Mouse (Mus musculus) MEL (cell line): Measurements from ENCODE around the gene Pogz. TPM values are rescaled to one million over a fixed set of nuclear protein-coding genes. Genes with fewer than 3 reads are reported as not detected.

ENCODE experiments used
- DNase-seq: peaks from one replicate; pipeline ENCODE4 v3.0.0; 2011; ENCODE audit warnings: low read depth, low spot score
- H3K27ac ChIP-seq: 2 replicates; pipeline ENCODE4 v1.5.1; 2012; ENCODE audit warnings: low read depth, mild to moderate bottlenecking, control low read depth, low read length, moderate library complexity; ENCODE audit not compliant: control insufficient read depth
- H3K27me3 ChIP-seq, 2 experiments: fragments of 150-350 bp in 1 of 2; sonication (generic) in 1 of 2; 2 replicates each; pipeline ENCODE4 v1.6.1; 2012; ENCODE audit warnings: low read length in 2 of 2, mild to moderate bottlenecking in 2 of 2, improper control_type of control experiment in 1 of 2, moderate library complexity in 1 of 2; ENCODE audit not compliant: insufficient read depth in 2 of 2, control insufficient read depth in 1 of 2
- H3K36me3 ChIP-seq, 2 experiments: 2 replicates each; pipeline ENCODE4 v1.6.1; 2012 to 2014; ENCODE audit warnings: low read length in 2 of 2, improper control_type of control experiment in 1 of 2, inconsistent platforms in 1 of 2, mild to moderate bottlenecking in 1 of 2; ENCODE audit not compliant: insufficient read depth in 2 of 2, control insufficient read depth in 1 of 2
- H3K4me1 ChIP-seq, 2 experiments: fragments of 150-350 bp in 1 of 2; sonication (generic) in 1 of 2; 2 replicates each; pipeline ENCODE4 v1.6.1; 2012; ENCODE audit warnings: low read length in 2 of 2, improper control_type of control experiment in 1 of 2, mild to moderate bottlenecking in 1 of 2; ENCODE audit not compliant: insufficient read depth in 2 of 2, control insufficient read depth in 1 of 2
- H3K4me3 ChIP-seq, 2 experiments: fragments of 150-350 bp in 1 of 2; sonication (generic) in 1 of 2; 2 replicates each; pipeline ENCODE4 v1.5.1; 2012; ENCODE audit warnings: low read depth in 2 of 2, low read length in 2 of 2, mild to moderate bottlenecking in 2 of 2, moderate library complexity in 2 of 2, control low read depth in 1 of 2, improper control_type of control experiment in 1 of 2; ENCODE audit not compliant: control insufficient read depth in 1 of 2, insufficient read depth in 1 of 2
- H3K79me2 ChIP-seq: 2 replicates; pipeline ENCODE4 v1.6.1; 2012; ENCODE audit warnings: mild to moderate bottlenecking, low read length, moderate library complexity; ENCODE audit not compliant: control insufficient read depth, poor library complexity, insufficient read depth
- H3K9ac ChIP-seq: 2 replicates; pipeline ENCODE4 v1.6.1; 2012; ENCODE audit warnings: low read depth, mild to moderate bottlenecking, control low read depth, low read length, moderate library complexity; ENCODE audit not compliant: control insufficient read depth, poor library complexity, severe bottlenecking
- H3K9me3 ChIP-seq: fragments of 150-350 bp; sonication (generic); replicated peaks from 2 replicates; pipeline ENCODE4 v1.6.1; 2012; ENCODE audit warnings: mild to moderate bottlenecking, low read length, improper control_type of control experiment, moderate library complexity; ENCODE audit not compliant: insufficient read depth
- CTCF ChIP-seq, 3 experiments: IDR thresholded peaks in 2 of 3; conservative IDR thresholded peaks in 1 of 3; 2 replicates each; pipeline ENCODE4 v1.5.1; 2011 to 2012; ENCODE audit warnings: low read length in 3 of 3, low read depth in 2 of 3, mild to moderate bottlenecking in 2 of 3, improper control_type of control experiment in 1 of 3, inconsistent platforms in 1 of 3, mixed read lengths in 1 of 3, moderate library complexity in 1 of 3; ENCODE audit not compliant: control insufficient read depth in 1 of 3, insufficient read depth in 1 of 3, poor library complexity in 1 of 3, severe bottlenecking in 1 of 3
- E2F4 ChIP-seq: IDR thresholded peaks from 2 replicates; pipeline ENCODE4 v1.6.1; 2011; ENCODE audit warnings: low read depth, low read length, improper control_type of control experiment, borderline replicate concordance
- ELF1 ChIP-seq: IDR thresholded peaks from 2 replicates; pipeline ENCODE4 v1.6.1; 2014; ENCODE audit warnings: low read depth, mild to moderate bottlenecking, inconsistent platforms, low read length, improper control_type of control experiment, moderate library complexity
- ETS1 ChIP-seq: IDR thresholded peaks from 2 replicates; pipeline ENCODE4 v1.6.1; 2012; ENCODE audit warnings: low read depth, mild to moderate bottlenecking, inconsistent platforms, low read length, improper control_type of control experiment, moderate library complexity
- GATA1 ChIP-seq: IDR thresholded peaks from 2 replicates; pipeline ENCODE4 v1.6.1; 2011; ENCODE audit warnings: low read depth, low read length, improper control_type of control experiment
- JUND ChIP-seq: IDR thresholded peaks from 2 replicates; pipeline ENCODE4 v1.6.1; 2011; ENCODE audit warnings: low read depth, mild to moderate bottlenecking, improper control_type of control experiment, low read length
- MYB ChIP-seq: IDR thresholded peaks from 2 replicates; pipeline ENCODE4 v1.6.1; 2011; ENCODE audit warnings: mild to moderate bottlenecking, low read depth, low read length, improper control_type of control experiment
- MYC ChIP-seq: IDR thresholded peaks from 2 replicates; pipeline ENCODE4 v1.6.1; 2011; ENCODE audit warnings: low read depth, mild to moderate bottlenecking, low read length, improper control_type of control experiment, moderate library complexity
- NRF1 ChIP-seq: IDR thresholded peaks from 2 replicates; pipeline ENCODE4 v1.6.1; 2014; ENCODE audit warnings: low read depth, mild to moderate bottlenecking, inconsistent platforms, low read length, improper control_type of control experiment, moderate library complexity; ENCODE audit not compliant: poor library complexity, insufficient read depth, severe bottlenecking
- RAD21 ChIP-seq: IDR thresholded peaks from 2 replicates; pipeline ENCODE4 v1.6.1; 2011; ENCODE audit warnings: mild to moderate bottlenecking, low read depth, low read length, improper control_type of control experiment
- RCOR1 ChIP-seq: IDR thresholded peaks from 2 replicates; pipeline ENCODE4 v1.6.1; 2012; ENCODE audit warnings: low read depth, mild to moderate bottlenecking, inconsistent platforms, low read length, improper control_type of control experiment
- SIN3A ChIP-seq: IDR thresholded peaks from 2 replicates; pipeline ENCODE4 v1.6.1; 2012; ENCODE audit warnings: low read length, improper control_type of control experiment, inconsistent platforms
- SMC3 ChIP-seq: IDR thresholded peaks from 2 replicates; pipeline ENCODE4 v1.6.1; 2011; ENCODE audit warnings: low read depth, low read length, improper control_type of control experiment
- TAL1 ChIP-seq: IDR thresholded peaks from 2 replicates; pipeline ENCODE4 v1.6.1; 2012; ENCODE audit warnings: mild to moderate bottlenecking, inconsistent platforms, low read length, moderate library complexity, mixed read lengths
- TBP ChIP-seq: IDR thresholded peaks from 2 replicates; pipeline ENCODE4 v1.8.0; 2011; ENCODE audit warnings: low read depth, low read length, improper control_type of control experiment
- UBTF ChIP-seq: IDR thresholded peaks from 2 replicates; pipeline ENCODE4 v1.6.1; 2012; ENCODE audit warnings: low read depth, mild to moderate bottlenecking, inconsistent platforms, low read length, improper control_type of control experiment, moderate library complexity, borderline replicate concordance; ENCODE audit not compliant: insufficient read depth
- ZC3H11A ChIP-seq: IDR thresholded peaks from 2 replicates; pipeline ENCODE4 v1.6.1; 2012; ENCODE audit warnings: low read depth, mild to moderate bottlenecking, inconsistent platforms, low read length, improper control_type of control experiment
- ZKSCAN1 ChIP-seq: IDR thresholded peaks from 2 replicates; pipeline ENCODE4 v1.6.1; 2012; ENCODE audit warnings: low read depth, mild to moderate bottlenecking, inconsistent platforms, low read length, improper control_type of control experiment, moderate library complexity
- ZNF384 ChIP-seq: IDR thresholded peaks from 2 replicates; pipeline ENCODE4 v1.6.1; 2012; ENCODE audit warnings: low read depth, mild to moderate bottlenecking, inconsistent platforms, low read length, improper control_type of control experiment
- polyA plus RNA-seq, 2 experiments: library from polyadenylated mRNA; stranded (reverse) in 1 of 2; unstranded in 1 of 2; fragments of >175 nt in 1 of 2; fragments of >200 nt in 1 of 2; gene quantifications; 2 replicates each; pipeline versions ENCODE4 v1.2.1 to v1.2.4; 2012; ENCODE audit warnings: low replicate concordance in 2 of 2, low read depth in 1 of 2; ENCODE audit not compliant: insufficient read length in 2 of 2, insufficient read depth in 1 of 2, missing spikeins in 1 of 2
- total RNA-seq: library from RNA; depleted of rRNA; stranded (reverse); fragments of 300-350 nt; gene quantifications from 2 replicates; pipeline ENCODE4 v1.2.3, GENCODE M21; 2012

The Pogz gene
- total and polyA plus RNA-seq, 3 experiments: 10.6 to 31.6 TPM; not detected in 1

GRCm38 (mm10) chr3:94852215-94852614 is 14.8 kb downstream of the Pogz start:
- Histone ChIP-seq H3K27me3 (no peaks in the 10 kb centered on the region), H3K36me3 (peaks cover 11 to 31% of the 10 kb centered on the region in 2 experiments), H3K4me3 (no peak overlapping the region), H3K79me2 (peaks cover 16% of the 10 kb centered on the region)
- no peak for DNase-seq
- TF ChIP-seq RAD21 (no peak), ZKSCAN1 (no peak), TAL1 (no peak), RCOR1 (no peak), ELF1 (no peak), SMC3 (no peak), NRF1 (no peak), ZC3H11A (no peak; the same call in 1 of the 2 replicates), GATA1 (no peak), UBTF (no peak), TBP (no peak), SIN3A (no peak), JUND (no peak), E2F4 (no peak), CTCF (IDR thresholded peaks at IDR 0.05 in 2 of 3, conservative IDR thresholded peaks at IDR 0.05 in 1 of 3; ENCODE audit: control insufficient read depth in 1 of 3, insufficient read depth in 1 of 3, low read depth in 2 of 3, low read length in 3 of 3, poor library complexity in 1 of 3, severe bottlenecking in 1 of 3) (no peak), MYC (no peak)
- TF ChIP-seq, all 39 proteins: peak for 0
- Histone ChIP-seq H3K9me3 (no peaks in the 10 kb centered on the region), H3K27ac (no peak overlapping the region), H3K4me1 (peaks cover 7 to 27% of the 10 kb centered on the region in 2 experiments), H3K9ac (no peak overlapping the region)

GRCm38 (mm10) chr3:94859471-94859870 is 22.1 kb downstream of the Pogz start:
- no peak for DNase-seq
- Histone ChIP-seq H3K79me2 (peaks cover 2% of the 10 kb centered on the region; the same call in 1 of the 2 replicates), H3K4me1 (no peaks in the 10 kb centered on the region), H3K9me3 (no peaks in the 10 kb centered on the region), H3K36me3 (peaks cover 0 to 32% of the 10 kb centered on the region in 2 experiments; a peak in 2 of 4 replicates), H3K9ac (no peak overlapping the region), H3K27ac (no peak overlapping the region), H3K4me3 (no peak overlapping the region), H3K27me3 (no peaks in the 10 kb centered on the region)
- TF ChIP-seq ETS1: no peak
- TF ChIP-seq ZNF384: no peak
- TF ChIP-seq ZC3H11A: no peak
- no peak for TF ChIP-seq JUND
- TF ChIP-seq MYB: no peak
